Mouse (Mus musculus) forebrain, postnatal 0 days (tissue): ENCODE measurements around the gene Spr. TPM values are rescaled to one million over a fixed set of nuclear protein-coding genes. Genes with fewer than 3 reads are reported as not detected.
"Not testable (repeated sequence)": the region's sequence is repeated elsewhere in the genome, so short reads cannot be mapped to it uniquely, and the experiment has no call there.

Source experiments
- ATAC-seq: fragments of 200-750 bp; cut with Nextera tagmentation; 2 replicates; pipeline ENCODE4 v1.8.0; 2017; ENCODE audit warnings: mild to moderate bottlenecking, moderate library complexity
- DNase-seq: peaks from one replicate; pipeline ENCODE4 v3.0.0-alpha.2; 2015
- H3K27ac ChIP-seq: fragments of 300-500 bp; sonication (generic); 2 replicates; pipeline ENCODE4 v1.5.1; 2014; ENCODE audit warnings: low read depth, mild to moderate bottlenecking, antibody characterized with exemption, low read length, moderate library complexity, mixed read lengths
- H3K27me3 ChIP-seq: fragments of 300-500 bp; sonication (generic); 2 replicates; pipeline ENCODE4 v1.6.1; 2014; ENCODE audit warnings: mild to moderate bottlenecking, low read length, mixed read lengths; ENCODE audit not compliant: insufficient read depth
- H3K36me3 ChIP-seq: fragments of 300-500 bp; sonication (generic); 2 replicates; pipeline ENCODE4 v1.6.1; 2014; ENCODE audit warnings: mild to moderate bottlenecking, moderate library complexity; ENCODE audit not compliant: insufficient read depth
- H3K4me1 ChIP-seq: fragments of 300-500 bp; sonication (generic); 2 replicates; pipeline ENCODE4 v1.6.1; 2014; ENCODE audit warnings: antibody characterized with exemption; ENCODE audit not compliant: insufficient read depth
- H3K4me2 ChIP-seq: fragments of 300-500 bp; sonication (generic); 2 replicates; pipeline ENCODE4 v1.6.1; 2014; ENCODE audit warnings: low read depth, mild to moderate bottlenecking, moderate library complexity
- H3K4me3 ChIP-seq: fragments of 300-500 bp; sonication (generic); 2 replicates; pipeline ENCODE4 v1.5.1; 2014; ENCODE audit warnings: low read depth, low read length, mixed read lengths
- H3K9ac ChIP-seq: fragments of 300-500 bp; sonication (generic); 2 replicates; pipeline ENCODE4 v1.6.1; 2014; ENCODE audit warnings: mild to moderate bottlenecking
- H3K9me3 ChIP-seq: fragments of 300-500 bp; sonication (generic); 2 replicates; pipeline ENCODE4 v1.6.1; 2016; ENCODE audit warnings: low read length
- CTCF ChIP-seq: sonication (generic); IDR thresholded peaks from 2 replicates; pipeline ENCODE4 v1.5.1; 2016; ENCODE audit warnings: antibody characterized with exemption, control low read depth, low read depth
- WGBS: fragments of 180-500 bp; shearing (Covaris S2); extraction: QIAGEN DNeasy Blood & Tissue Kit; methylation state at CpG from one replicate; pipeline ENCODE4 v1.1.7; 2014; 5-methylcytosine and 5-hydroxymethylcytosine counted together
- polyA plus RNA-seq: library from polyadenylated mRNA; unstranded; fragments of >200 nt; fragmentation: Nextera tagmentation; extraction: Ambion mirVana; gene quantifications from 2 replicates; pipeline ENCODE4 v1.2.1, GENCODE M21; 2015
- total RNA-seq: library from RNA; depleted of rRNA; stranded (reverse); fragments of >200 nt; gene quantifications from 2 replicates; pipeline ENCODE4 v1.2.3, GENCODE M21; 2014

Spr gene
- total and polyA plus RNA-seq, 2 experiments from 2014 or later, result 34.3 to 38.4 TPM

- not testable (repeated sequence) for H3K9me3 ChIP-seq, ATAC-seq, H3K4me2 ChIP-seq, H3K4me3 ChIP-seq, H3K27me3 ChIP-seq, H3K36me3 ChIP-seq, H3K9ac ChIP-seq, H3K27ac ChIP-seq, H3K4me1 ChIP-seq
- WGBS, result 26% methylated on average over 3 of the region's 3 CpGs
- DNase-seq, result peak; percentile 50
- TF ChIP-seq CTCF, result peak; percentile 71
These were observed 4.8 kb downstream of the Spr start for GRCm38 (mm10) chr6:85132794-85133193.

GRCm38 (mm10) chr6:85132237-85132636 is 5.3 kb downstream of the Spr start:
- not testable (repeated sequence) for H3K4me2 ChIP-seq, H3K9ac ChIP-seq, DNase-seq, H3K9me3 ChIP-seq, H3K27ac ChIP-seq, H3K36me3 ChIP-seq, H3K4me3 ChIP-seq, H3K4me1 ChIP-seq, ATAC-seq, H3K27me3 ChIP-seq
- 85% methylated on average over 3 of the region's 3 CpGs for WGBS

- Histone ChIP-seq H3K4me1 (no peaks in the 10 kb centered on the region), H3K36me3 (no peaks in the 10 kb centered on the region), H3K4me3 (no peak overlapping the region), H3K9ac (no peak overlapping the region), H3K9me3 (no peaks in the 10 kb centered on the region), H3K4me2 (no peak overlapping the region), H3K27ac (no peak overlapping the region), H3K27me3 (peaks cover 3% of the 10 kb centered on the region)
- 1% methylated on average over 4 of the region's 4 CpGs for WGBS
- ATAC-seq (peak; percentile 66), DNase-seq (peak; percentile 84)
- peak; percentile 87 for TF ChIP-seq CTCF
These were observed 5.9 kb downstream of the Spr start for GRCm38 (mm10) chr6:85131673-85132072.

GRCm38 (mm10) chr6:85117545-85118511 is 19.7 kb downstream of the Spr start:
- DNase-seq, result peak; percentile 43
- H3K27ac ChIP-seq, H3K9me3 ChIP-seq, H3K27me3 ChIP-seq, H3K4me3 ChIP-seq, H3K4me2 ChIP-seq, H3K36me3 ChIP-seq, H3K9ac ChIP-seq, H3K4me1 ChIP-seq, ATAC-seq: not testable (repeated sequence)
- peak; percentile 70 for TF ChIP-seq CTCF
- WGBS, result 39% methylated on average over 9 of the region's 11 CpGs

GRCm38 (mm10) chr6:85105033-85105615 is 32.4 kb downstream of the Spr start:
- Histone ChIP-seq H3K9ac (no peak overlapping the region), H3K27ac (no peak overlapping the region), H3K9me3 (no peaks in the 10 kb centered on the region), H3K4me2 (no peak overlapping the region), H3K4me1 (no peaks in the 10 kb centered on the region), H3K36me3 (no peaks in the 10 kb centered on the region), H3K27me3 (no peaks in the 10 kb centered on the region), H3K4me3 (no peak overlapping the region)
- ATAC-seq, result no peak
- WGBS, result 91% methylated on average over 10 of the region's 10 CpGs
- DNase-seq, result no peak
- no peak for TF ChIP-seq CTCF

DNA sequence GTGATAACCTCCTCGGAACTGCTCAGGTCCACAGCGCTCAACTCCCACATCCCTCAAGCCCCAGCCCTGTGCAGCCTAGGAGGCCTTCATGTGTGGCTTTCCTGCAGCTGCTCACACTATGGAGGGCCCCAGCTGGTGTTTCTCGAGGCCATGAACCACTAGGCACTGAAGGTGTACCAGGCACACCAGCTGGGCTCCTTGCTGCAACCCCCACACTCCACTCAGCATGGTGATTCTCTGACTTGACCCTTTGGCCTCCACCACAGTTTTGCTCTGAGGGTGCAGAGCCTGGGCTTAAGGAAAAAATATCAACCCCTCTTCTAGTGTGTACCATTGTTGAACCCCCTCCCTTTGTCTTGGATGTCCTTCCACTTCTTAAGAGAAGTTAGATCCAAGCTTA is 34.2 kb downstream of the Spr start:
- H3K9ac ChIP-seq, result no peak overlapping the region
- no peaks in the 10 kb centered on the region for H3K36me3 ChIP-seq
- H3K9me3 ChIP-seq, result no peaks in the 10 kb centered on the region
- no peak overlapping the region for H3K27ac ChIP-seq
- ATAC-seq (no peak), DNase-seq (no peak)
- no peaks in the 10 kb centered on the region for H3K27me3 ChIP-seq
- WGBS, result 87% methylated on average over 3 of the region's 3 CpGs
- no peak for TF ChIP-seq CTCF
- no peaks in the 10 kb centered on the region for H3K4me1 ChIP-seq
- H3K4me3 ChIP-seq, result no peak overlapping the region
- no peak overlapping the region for H3K4me2 ChIP-seq

GRCm38 (mm10) chr6:85096441-85096840 is 41.1 kb downstream of the Spr start:
- no peak overlapping the region for H3K9ac ChIP-seq
- no peak overlapping the region for H3K27ac ChIP-seq
- no peak for DNase-seq
- H3K4me3 ChIP-seq, result no peak overlapping the region
- no peak overlapping the region for H3K4me2 ChIP-seq
- no peaks in the 10 kb centered on the region for H3K27me3 ChIP-seq
- H3K4me1 ChIP-seq, result no peaks in the 10 kb centered on the region
- H3K36me3 ChIP-seq, result no peaks in the 10 kb centered on the region
- no peak for TF ChIP-seq CTCF
- H3K9me3 ChIP-seq, result no peaks in the 10 kb centered on the region
- no peak for ATAC-seq
- 57% methylated on average over 2 of the region's 2 CpGs for WGBS
